Mouse (Mus musculus) heart, postnatal 0 days (tissue): ENCODE data around the gene Galntl6.
A peak's percentile ranks its signal among the peaks of the same experiment; 100 is the strongest.

Experiments used
- CTCF ChIP-seq: IDR thresholded peaks from 2 replicates; pipeline ENCODE4 v1.5.1; 2016; ENCODE audit warnings: antibody characterized with exemption, control low read depth, low read depth
- EP300 ChIP-seq: IDR thresholded peaks from 2 replicates; pipeline ENCODE4 v1.6.1; 2016; ENCODE audit warnings: antibody characterized with exemption, low read depth

- TF ChIP-seq EP300 (no peak), CTCF (peak; percentile 38)
These were observed 945.8 kb downstream of the Galntl6 start for GRCm38 (mm10) chr8:57966676-57967075.
